Mouse (Mus musculus): ENCODE data around the gene Gm45140. TPM values are rescaled to one million over a fixed set of nuclear protein-coding genes. Genes with fewer than 3 reads are reported as not detected.

Gene Gm45140
- polyA plus RNA-seq, 1 experiment: not detected

- Histone ChIP-seq H3K4me1 (ENCODE audit: control insufficient read depth, insufficient read depth, low read length) (peaks cover 5% of the 10 kb centered on the region), H3K4me3 (ENCODE audit: insufficient read depth, low read depth, low read length) (no peak overlapping the region), H3K27ac (ENCODE audit: insufficient read depth, low read depth, low read length) (no peak overlapping the region)
- no peak for TF ChIP-seq CTCF (IDR thresholded peaks at IDR 0.05; ENCODE audit: insufficient read depth, low read depth, low read length)
- TF ChIP-seq POLR2A (IDR thresholded peaks at IDR 0.05; ENCODE audit: insufficient read depth, low read depth, low read length): no peak
- WGBS: 57% methylated on average over 1 of the region's 1 CpGs
Observed at GRCm38 (mm10) chr6:87873104-87873503, 37.5 kb upstream of the Gm45140 start.

DNA sequence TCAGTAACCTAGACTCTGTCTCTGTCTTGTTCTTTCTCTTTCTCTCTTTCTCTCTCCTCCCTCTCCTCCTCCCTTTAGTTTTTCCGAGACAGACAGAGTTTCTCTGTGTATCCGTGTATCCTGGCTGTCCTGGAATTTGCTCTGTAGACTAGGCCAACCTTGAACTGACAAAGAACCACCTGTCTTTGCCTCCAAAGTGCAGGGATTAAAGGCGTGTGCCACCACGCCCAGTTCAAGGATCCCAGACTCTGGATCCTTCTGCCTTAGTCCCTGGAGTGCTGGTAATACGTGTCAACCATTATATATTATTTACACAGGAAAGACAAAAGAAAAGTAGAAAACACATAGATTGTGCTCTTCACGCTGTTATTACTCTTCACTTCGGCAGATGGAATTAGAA, 35.6 kb upstream of the Gm45140 start:
- Histone ChIP-seq H3K27ac (ENCODE audit: insufficient read depth, low read depth, low read length) (no peak overlapping the region), H3K4me3 (ENCODE audit: insufficient read depth, low read depth, low read length) (no peak overlapping the region), H3K4me1 (ENCODE audit: control insufficient read depth, insufficient read depth, low read length) (peaks cover 5% of the 10 kb centered on the region)
- TF ChIP-seq POLR2A (IDR thresholded peaks at IDR 0.05; ENCODE audit: insufficient read depth, low read depth, low read length): no peak
- TF ChIP-seq CTCF (IDR thresholded peaks at IDR 0.05; ENCODE audit: insufficient read depth, low read depth, low read length): no peak
- WGBS: 86% methylated on average over 7 of the region's 7 CpGs

- Histone ChIP-seq H3K4me3 (ENCODE audit: insufficient read depth, low read depth, low read length) (no peak overlapping the region), H3K27ac (ENCODE audit: insufficient read depth, low read depth, low read length) (no peak overlapping the region), H3K4me1 (ENCODE audit: control insufficient read depth, insufficient read depth, low read length) (peaks cover 5% of the 10 kb centered on the region)
- TF ChIP-seq CTCF (IDR thresholded peaks at IDR 0.05; ENCODE audit: insufficient read depth, low read depth, low read length) (no peak), POLR2A (IDR thresholded peaks at IDR 0.05; ENCODE audit: insufficient read depth, low read depth, low read length) (no peak)
- 80% methylated on average over 1 of the region's 1 CpGs for WGBS
Observed at GRCm38 (mm10) chr6:87870440-87870839, 34.8 kb upstream of the Gm45140 start.

DNA sequence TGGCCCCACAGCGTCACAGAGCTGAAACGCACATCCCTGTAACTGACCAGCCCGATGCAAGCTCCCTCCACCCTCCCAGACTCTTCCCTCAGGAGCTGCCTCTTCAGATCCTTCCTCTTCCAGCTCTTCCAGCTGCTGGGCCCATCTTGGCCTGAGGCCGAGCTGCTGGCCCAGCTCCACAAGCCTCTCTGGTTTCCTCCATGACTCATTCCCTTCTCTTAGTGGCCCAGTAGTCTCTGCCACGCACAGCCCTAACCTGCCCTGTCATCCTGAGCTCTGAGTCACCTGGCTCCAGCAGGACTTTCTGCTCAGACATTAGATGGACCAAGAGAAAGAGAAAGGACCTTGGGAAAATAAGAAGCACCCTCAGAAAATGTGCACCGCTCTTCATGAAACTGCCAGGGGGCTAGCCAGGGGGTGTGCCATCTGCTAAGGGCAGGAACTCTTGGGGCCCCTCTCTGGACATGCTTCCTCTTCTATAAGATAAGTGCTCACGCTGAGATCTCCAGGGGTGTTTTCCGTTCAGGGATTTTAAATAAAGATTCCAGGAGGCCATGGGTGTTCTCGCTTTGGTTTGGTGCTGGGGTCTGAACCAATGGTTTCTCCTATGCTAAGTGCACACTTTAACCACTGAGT, 33.4 kb upstream of the Gm45140 start:
- Histone ChIP-seq H3K4me3 (ENCODE audit: insufficient read depth, low read depth, low read length) (no peak overlapping the region), H3K27ac (ENCODE audit: insufficient read depth, low read depth, low read length) (no peak overlapping the region), H3K4me1 (ENCODE audit: control insufficient read depth, insufficient read depth, low read length) (peaks cover 5% of the 10 kb centered on the region)
- 65% methylated on average over 9 of the region's 9 CpGs for WGBS
- TF ChIP-seq CTCF (IDR thresholded peaks at IDR 0.05; ENCODE audit: insufficient read depth, low read depth, low read length) (no peak), POLR2A (IDR thresholded peaks at IDR 0.05; ENCODE audit: insufficient read depth, low read depth, low read length) (no peak)

GRCm38 (mm10) chr6:87867256-87867655, 31.7 kb upstream of the Gm45140 start:
- Histone ChIP-seq H3K4me3 (ENCODE audit: insufficient read depth, low read depth, low read length) (no peak overlapping the region), H3K4me1 (ENCODE audit: control insufficient read depth, insufficient read depth, low read length) (peaks cover 5% of the 10 kb centered on the region), H3K27ac (ENCODE audit: insufficient read depth, low read depth, low read length) (no peak overlapping the region)
- no peak for TF ChIP-seq POLR2A (IDR thresholded peaks at IDR 0.05; ENCODE audit: insufficient read depth, low read depth, low read length)
- no peak for TF ChIP-seq CTCF (IDR thresholded peaks at IDR 0.05; ENCODE audit: insufficient read depth, low read depth, low read length)
- WGBS: 54% methylated on average over 2 of the region's 2 CpGs

DNA sequence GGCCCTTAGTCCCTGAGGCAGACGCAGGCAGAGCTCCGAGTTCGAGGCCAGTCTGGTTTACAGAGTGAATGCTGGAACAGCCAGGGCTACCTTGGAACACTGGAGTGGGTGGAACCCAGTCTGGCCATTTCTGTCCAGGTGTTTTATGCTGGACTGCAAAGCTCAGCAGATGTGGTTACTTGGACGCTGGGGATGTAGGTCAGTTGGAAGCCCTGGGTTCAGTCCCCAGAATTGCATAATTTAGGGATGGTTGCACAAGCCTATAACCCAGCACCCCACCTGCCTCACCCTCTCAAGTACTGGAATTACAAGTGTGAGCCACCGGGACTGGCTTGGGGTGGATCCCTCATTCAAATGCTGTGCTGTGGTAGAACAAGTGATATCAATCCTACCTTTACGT, 30.6 kb upstream of the Gm45140 start:
- Histone ChIP-seq H3K4me1 (ENCODE audit: control insufficient read depth, insufficient read depth, low read length) (peaks cover 5% of the 10 kb centered on the region), H3K4me3 (ENCODE audit: insufficient read depth, low read depth, low read length) (no peak overlapping the region), H3K27ac (ENCODE audit: insufficient read depth, low read depth, low read length) (no peak overlapping the region)
- WGBS: 89% methylated on average over 6 of the region's 6 CpGs
- TF ChIP-seq CTCF (IDR thresholded peaks at IDR 0.05; ENCODE audit: insufficient read depth, low read depth, low read length) (no peak), POLR2A (IDR thresholded peaks at IDR 0.05; ENCODE audit: insufficient read depth, low read depth, low read length) (no peak)

DNA sequence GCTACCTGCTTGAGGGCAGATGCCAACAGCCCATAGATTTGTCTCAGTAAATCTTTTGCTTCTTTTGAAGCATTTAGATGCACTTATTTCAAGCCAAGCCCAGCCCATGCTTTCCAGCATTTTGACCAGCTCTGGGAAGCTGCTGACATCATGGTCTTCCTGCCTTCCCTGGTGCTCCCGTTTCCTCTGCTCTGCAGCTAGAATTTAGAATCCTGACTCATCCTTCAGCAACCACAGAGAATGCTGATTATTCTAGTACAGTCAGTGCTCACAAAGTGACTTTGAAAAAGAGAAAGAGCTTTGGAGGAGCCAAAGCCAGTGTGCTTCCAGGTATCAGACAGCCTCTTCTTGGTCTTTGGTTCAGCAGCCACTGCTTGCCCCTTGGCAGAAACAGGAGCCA, 21.5 kb upstream of the Gm45140 start:
- peaks cover 3% of the 10 kb centered on the region; the same call in 1 of the 2 replicates for H3K4me1 ChIP-seq (ENCODE audit: control insufficient read depth, insufficient read depth, low read length)
- 13% methylated on average over 1 of the region's 1 CpGs for WGBS
- peak overlapping the region; percentile 93 for H3K27ac ChIP-seq (ENCODE audit: insufficient read depth, low read depth, low read length)
- no peak overlapping the region for H3K4me3 ChIP-seq (ENCODE audit: insufficient read depth, low read depth, low read length)
- no peak for TF ChIP-seq CTCF (IDR thresholded peaks at IDR 0.05; ENCODE audit: insufficient read depth, low read depth, low read length)

DNA sequence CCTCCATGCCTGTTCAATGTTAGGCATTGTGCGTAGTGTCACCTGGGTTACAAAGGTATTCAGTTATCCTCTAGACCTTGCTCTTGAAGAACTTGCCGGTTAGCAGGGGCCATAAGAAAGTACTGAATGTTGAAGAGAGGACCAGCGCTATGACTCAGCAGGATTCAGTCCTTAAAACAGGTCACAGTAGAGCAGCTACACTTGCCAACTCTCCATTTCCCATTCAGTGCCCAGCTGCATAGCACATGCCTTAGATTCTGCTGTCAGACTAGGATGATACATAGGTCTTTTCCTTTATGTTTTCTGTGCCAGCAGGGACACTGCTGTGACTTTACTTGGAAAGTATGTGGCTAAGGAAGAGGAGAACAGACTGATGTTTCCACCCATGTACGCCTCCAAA, 17.9 kb upstream of the Gm45140 start:
- WGBS: 86% methylated on average over 4 of the region's 4 CpGs
- H3K4me3 ChIP-seq (ENCODE audit: insufficient read depth, low read depth, low read length): no peak overlapping the region
- H3K4me1 ChIP-seq (ENCODE audit: control insufficient read depth, insufficient read depth, low read length): peaks cover 3% of the 10 kb centered on the region; the same call in 1 of the 2 replicates
- no peak overlapping the region for H3K27ac ChIP-seq (ENCODE audit: insufficient read depth, low read depth, low read length)
- TF ChIP-seq POLR2A (IDR thresholded peaks at IDR 0.05; ENCODE audit: insufficient read depth, low read depth, low read length): no peak
- no peak for TF ChIP-seq CTCF (IDR thresholded peaks at IDR 0.05; ENCODE audit: insufficient read depth, low read depth, low read length)

- 90% methylated on average over 6 of the region's 6 CpGs for WGBS
- no peak overlapping the region for H3K27ac ChIP-seq (ENCODE audit: insufficient read depth, low read depth, low read length)
- no peaks in the 10 kb centered on the region for H3K4me1 ChIP-seq (ENCODE audit: control insufficient read depth, insufficient read depth, low read length)
- TF ChIP-seq CTCF (IDR thresholded peaks at IDR 0.05; ENCODE audit: insufficient read depth, low read depth, low read length) (no peak), POLR2A (IDR thresholded peaks at IDR 0.05; ENCODE audit: insufficient read depth, low read depth, low read length) (no peak)
- H3K4me3 ChIP-seq (ENCODE audit: insufficient read depth, low read depth, low read length): no peak overlapping the region
Observed at GRCm38 (mm10) chr6:87851871-87852270, 16.3 kb upstream of the Gm45140 start.

Measured in olfactory bulb, adult 2 months (tissue).